Mouse (Mus musculus) layer of hippocampus, postnatal 36 days (tissue): Measurements from ENCODE around the gene Mxi1. TPM values are rescaled to one million over a fixed set of nuclear protein-coding genes. Genes with fewer than 3 reads are reported as not detected.
A peak's percentile ranks its signal among the peaks of the same experiment; 100 is the strongest.

Experiments used
- DNase-seq, 2 experiments: peaks; one replicate each; pipeline ENCODE4 v3.0.0; 2022
- total RNA-seq, 2 experiments: library from RNA; stranded (reverse); gene quantifications; 2 replicates each; pipeline ENCODE4 v1.2.3; 2021

The Mxi1 gene
- total RNA-seq, 2 experiments from 2014 or later, result 60.8 to 67.3 TPM

DNA sequence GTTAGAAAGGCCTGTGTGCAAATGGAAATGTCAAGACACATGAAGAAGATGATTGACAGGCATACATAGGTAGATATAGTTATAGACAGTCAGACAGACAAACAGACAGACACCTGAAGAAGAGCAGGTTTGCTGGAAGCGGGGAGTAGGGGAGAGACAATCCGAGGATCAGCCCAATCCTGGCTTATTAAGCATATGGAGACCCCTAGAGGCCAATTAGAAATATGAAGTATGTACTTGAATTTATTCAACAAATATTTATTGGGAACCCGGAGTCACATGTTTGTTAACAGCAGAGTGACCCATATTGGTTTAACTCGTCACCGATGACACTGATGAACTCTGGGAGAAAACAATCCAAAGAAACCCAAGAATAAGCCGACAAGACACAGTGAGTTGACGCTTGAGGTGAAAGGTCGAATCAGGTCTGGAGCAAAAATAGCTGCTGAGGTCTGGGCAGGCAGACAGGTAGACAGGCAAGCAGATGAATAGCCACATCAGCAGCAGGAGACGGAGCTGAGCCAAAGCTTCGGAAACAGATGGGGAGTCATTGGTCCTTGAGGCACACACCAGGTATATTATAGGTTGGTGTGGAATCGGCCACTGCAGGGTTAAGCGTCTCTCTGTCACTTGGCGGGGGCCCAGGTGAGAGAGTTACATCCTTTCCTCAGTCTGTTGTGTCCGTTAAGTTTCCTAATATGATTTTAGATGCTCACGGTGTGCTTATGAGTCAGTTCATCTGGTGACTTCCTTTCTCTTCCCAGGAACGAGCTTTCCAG, 90.2 kb downstream of the Mxi1 start:
- DNase-seq, result no peak

DNA sequence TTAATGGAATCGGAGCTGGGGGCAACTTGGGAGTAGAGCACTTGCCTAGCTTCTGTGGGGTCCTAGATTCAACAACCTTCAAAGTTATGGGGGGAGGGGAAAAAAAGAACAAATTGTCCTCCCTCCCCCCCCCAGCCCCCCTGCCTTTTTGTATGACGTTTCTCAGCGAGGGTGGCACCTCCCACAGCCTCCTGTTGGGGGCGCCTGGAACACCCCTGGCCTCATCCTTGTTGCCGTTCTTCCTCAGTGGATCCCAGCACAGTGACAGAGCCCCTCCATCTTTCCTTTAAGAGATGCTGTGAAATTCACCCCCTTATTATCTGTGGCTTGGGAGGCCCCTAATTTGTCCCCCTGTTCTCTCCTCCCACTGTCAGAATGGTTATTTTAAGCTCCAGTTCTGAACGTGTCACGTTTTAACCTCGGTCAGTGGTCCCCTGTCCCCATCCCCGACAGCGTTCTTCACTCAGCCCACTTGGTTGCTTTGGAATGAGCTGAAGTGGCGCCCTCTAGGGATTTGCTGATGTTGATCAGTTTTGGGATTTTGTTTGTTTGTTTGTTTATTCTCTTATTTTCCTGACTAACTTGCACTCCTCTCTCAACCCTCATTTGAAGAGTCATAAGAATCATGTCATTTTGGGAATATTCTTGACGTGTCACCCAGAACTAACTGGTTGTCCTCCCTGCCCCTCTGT, 92.6 kb downstream of the Mxi1 start:
- DNase-seq, result no peak

DNA sequence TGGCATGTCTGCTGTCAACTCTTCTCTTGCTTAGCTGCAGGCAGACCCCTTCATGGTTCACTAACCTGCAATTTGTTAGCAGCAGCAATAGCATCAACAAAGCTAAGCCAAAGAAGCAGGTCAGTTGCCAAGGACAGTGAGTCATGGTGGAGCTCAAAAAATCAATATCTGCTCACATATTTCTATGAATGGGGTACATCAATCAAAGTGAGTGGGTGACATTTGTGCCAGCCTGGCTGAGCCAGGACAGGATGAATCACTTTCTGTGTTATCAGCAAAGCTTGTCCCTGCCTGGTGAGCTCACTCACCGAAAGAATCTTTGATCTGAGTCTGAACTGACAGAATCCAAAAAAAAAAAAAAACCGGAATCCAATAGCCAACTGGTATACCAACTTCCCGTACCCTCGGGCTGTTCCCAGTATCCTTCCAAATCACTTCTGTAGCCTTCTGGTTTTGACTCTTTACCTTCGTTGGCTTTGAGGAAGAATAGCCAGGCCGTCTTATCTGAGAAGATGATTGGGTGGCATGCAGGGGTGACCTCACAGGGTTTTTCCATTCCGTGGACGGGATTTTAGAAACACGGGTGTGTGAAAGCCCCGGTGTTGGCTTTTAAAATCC, 94.0 kb downstream of the Mxi1 start:
- no peak for DNase-seq

DNA sequence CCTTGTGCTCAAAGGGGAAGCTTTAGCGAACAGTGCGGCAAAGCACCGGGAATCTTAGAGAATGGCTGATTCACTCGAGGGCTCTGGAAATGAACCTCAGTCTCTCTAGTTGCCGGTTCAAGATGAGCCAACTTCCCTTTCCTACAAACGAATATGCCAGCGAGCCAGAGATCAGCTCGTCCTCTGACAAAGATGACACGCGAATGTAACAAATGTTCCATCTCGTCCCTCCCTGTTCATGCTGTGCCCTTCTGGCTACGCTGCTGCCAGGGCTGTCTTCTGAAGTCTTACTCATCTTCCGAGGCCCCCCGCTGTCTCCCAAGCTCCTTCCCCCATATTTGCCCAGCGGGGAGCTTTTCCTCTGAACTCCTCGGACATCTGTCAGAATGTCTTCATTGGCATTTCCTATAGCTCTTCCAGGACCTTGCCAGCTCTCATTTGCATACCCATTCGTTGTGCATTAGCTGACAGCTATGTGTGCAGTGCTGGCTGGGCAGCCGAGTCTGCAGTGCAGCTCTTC, 94.6 kb downstream of the Mxi1 start:
- DNase-seq, result no peak

DNA sequence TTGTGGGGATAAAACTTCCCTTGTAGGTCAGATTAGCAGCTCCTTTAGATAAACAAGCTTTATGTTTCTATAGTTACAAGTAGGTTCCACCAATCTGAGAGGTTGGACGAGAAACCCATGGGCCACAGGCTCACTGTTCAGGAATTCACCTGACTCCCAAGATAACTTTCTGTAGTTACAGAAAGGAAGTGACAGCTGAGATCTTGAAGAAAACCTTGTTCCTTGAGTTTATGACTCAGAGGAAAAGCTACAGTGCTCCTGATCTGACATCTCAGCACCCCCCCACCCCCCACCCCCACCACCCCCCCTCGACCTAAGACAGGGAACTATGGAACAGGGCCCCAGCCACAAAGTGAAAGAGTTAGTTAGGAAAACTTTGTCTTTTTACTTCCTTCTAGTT, 95.5 kb downstream of the Mxi1 start:
- no peak for DNase-seq

DNA sequence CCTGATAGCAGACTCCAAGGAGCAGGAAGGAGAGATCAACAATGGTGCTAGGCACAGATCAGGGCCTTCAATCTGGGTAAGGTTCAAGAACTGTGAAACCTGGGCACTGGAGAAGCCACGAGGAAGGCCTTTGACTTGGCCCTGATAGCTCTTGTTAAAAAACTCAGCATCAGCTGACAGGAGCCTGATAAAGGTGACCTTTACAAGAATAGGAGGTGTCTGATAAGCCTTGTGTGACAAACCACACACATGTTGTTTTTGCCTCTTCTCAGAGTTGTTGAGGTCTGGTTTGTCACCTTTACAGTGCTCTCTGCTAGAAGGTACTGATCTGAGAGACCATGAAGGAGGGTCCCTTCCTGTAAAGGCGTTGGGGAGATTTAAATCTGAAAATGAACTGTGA, 97.0 kb downstream of the Mxi1 start:
- no peak for DNase-seq

DNA sequence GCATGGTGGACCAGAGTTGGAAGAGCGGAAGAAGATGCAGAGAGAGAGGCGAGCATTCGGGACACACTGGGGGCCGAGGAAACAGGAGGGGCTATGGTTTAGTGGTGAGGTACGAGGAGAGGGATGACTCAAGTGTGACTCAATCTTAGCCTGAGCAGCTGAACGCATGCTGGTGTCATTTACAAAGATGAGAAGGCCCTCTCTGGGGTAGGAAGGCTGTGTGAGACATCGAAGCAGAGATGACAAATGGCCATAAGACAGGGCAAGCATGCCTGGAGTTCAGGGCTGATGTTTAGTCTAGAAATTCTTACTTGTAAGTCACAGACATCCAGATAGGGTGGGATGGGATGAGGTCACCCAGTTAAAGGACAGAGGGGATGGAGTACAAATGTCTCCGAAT, 98.1 kb downstream of the Mxi1 start:
- DNase-seq, result no peak

DNA sequence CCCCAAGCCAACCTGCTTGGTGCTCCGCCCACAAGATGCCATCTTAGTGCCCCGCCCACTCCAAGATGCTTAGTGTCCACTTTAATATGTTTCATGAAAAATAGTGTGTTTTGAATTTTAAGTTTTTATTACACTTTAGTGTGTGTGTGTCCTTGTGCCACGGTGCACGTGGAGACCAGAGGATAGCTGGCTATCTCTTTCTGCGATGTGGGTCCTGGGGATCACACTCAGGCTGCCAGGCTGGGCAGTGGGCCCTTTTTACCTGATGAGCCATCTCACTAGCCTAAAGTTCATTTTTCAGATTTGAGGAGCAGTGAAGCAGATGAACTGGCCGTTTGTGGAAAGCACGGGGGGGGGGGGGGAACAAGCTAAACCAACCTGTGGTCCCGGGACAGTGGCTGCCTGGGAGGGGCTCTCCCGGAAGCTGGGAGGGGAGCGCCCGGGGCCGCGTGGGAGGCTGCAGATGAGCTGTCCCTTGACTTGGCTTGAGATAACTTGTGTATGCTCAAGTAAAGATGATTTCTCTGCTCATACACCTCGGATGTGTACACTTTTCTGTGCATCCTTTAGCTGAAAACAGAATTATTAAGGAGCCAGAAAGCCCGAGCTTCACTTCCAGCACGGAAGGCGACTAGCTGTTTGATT, 99.5 kb downstream of the Mxi1 start:
- DNase-seq, result no peak

DNA sequence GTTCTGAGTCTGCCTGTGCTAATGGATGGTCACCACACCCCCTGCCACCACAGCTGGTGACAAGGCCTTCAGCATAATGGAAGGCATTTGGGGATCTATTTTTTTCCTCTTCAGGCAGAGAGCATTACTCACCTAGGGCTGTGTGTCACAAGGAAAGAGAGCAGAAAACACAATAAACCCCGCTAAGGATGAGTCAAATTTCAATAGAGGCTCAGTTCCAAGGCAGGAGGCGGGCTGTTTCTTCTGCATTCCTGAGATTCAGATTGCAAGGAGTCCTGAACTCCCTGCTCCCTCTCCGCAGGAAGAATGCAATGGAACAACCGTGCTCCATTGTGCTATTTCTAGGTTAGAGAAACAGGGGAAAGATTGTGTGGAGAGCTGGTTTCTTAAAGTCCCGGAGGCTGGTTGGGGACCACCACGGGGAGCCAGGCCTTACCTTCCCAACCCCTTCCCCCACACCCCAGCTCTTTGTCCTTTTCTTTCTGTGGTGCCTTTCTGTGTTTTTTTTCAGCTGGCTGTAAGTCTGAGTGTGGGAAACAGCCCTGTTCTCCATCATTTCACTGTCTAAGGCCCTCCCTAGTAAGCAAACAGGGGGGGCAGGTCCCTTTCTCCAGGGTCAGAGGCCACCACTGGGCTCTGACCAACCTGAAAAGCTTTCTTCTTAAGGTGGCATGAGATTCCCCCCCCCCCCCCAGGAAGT, 102.0 kb downstream of the Mxi1 start:
- DNase-seq, result no peak

DNA sequence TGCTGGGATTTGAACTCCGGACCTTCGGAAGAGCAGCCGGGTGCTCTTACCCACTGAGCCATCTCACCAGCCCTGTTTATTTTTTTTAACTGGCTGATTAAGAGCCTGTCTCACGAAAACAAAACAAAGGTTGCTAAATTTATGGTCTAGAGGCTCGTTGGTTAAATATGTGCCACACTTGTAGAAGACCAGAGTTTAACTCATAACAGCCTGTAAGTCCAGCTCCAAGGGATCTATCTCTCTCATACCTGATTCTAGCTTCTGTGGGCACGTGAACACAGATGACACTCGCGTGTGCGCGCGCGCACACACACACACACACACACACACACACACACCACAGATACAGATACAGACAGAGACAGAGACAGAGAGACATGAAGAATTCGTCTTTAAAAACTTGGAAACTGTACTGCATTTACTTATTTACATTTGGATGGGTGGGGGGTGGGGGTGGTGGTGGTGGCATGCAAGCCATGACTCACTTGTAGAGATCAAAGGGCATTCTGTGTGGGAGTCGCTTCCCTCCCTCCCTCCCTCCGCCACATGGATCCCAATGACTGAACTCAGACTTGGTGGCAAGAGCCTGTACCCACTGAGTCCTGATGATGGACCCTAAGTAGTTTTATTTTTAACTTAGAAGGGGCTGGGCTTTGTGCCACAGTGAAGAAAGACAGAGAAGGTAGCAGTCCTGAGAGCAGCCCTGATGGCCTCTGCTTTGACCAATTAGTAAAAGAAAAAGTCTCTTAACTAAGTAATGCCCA, 103.5 kb downstream of the Mxi1 start:
- no peak for DNase-seq

DNA sequence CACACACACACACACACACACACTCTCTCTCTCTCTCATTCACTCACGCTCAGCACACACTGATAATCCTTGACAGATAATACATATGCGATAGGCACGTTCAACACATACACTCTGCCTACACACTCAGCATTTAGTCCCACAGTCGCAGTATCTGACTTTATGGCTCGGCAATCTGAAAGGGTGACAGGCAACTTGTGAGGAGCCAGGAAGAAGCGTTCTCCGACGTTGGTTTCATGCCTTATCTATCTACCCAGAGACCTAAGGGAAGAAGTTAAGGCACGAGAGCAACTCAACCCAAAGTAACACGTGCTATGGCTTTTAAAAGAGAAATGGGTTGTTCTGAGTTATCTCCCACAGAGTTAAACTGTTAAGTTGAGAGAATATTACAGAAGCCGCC, 104.3 kb downstream of the Mxi1 start:
- no peak for DNase-seq

DNA sequence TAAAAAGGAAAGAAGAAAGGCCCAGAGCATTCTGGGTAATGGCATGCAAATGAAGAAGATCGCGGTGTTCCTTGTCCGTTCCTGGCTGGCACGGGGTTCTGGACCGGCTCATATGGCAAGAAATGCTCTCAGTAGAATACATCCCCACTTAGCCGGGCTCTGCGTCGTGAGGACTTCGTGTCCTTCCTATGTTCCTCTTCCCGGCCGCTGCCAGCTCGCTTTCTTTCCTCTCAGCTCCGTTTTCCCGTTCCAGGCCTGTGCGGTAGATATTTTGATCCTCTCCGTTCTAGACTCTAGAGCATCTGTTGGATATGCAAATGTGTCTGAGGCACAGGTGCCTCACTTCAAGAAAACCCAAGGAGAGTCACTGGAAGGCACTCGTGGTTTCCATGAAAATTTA, 104.9 kb downstream of the Mxi1 start:
- no peak for DNase-seq

DNA sequence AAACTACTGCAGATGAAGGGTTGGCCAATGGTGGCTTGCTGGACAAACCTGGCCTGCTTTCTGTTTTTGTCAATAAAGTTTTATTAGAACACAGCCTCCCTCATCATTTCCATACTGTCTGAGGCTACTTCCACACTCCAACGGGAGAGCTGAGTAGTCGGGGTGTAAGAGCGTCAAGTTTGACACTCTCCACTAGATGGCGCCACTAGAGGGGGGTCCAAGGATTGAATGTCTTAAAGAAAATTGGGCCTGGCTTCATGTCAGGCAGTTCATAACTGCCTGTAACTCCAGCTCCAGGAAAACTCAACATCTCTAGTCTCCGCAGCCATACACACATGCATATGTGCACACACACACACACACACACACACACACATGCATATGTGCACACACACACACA, 109.5 kb downstream of the Mxi1 start:
- DNase-seq, result no peak

DNA sequence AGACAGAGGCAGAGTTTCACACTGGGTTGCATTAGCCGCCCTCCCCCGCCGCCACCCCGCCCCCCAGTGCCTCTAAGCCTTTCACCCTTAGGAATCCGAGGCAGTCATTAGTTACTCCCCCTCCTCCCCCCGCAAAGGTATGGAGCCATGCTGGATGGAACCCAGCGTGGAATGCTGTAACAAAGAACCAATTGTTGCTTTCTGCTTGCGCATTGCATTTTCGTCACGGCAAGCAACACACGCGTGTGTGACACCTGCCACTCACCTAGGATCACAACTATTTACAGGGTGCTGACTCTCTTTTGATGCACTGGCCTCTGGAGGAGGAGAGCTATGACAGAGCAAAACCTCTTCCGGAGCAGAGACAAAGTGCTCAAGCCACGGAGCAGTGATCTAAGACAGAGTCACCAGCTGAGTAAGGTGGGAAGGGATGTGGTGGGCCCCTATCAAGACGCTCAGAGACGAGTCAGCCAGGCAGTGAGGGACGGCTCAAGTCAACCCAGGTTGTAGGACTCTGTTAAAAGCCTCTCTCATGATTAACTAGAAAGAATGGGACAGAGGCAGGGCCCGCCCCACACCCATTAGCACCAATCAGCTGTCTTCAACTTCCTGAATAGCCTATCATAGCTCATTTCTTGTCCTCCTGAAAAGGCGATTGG, 110.7 kb downstream of the Mxi1 start:
- DNase-seq, result peak; percentile 43 to 50

DNA sequence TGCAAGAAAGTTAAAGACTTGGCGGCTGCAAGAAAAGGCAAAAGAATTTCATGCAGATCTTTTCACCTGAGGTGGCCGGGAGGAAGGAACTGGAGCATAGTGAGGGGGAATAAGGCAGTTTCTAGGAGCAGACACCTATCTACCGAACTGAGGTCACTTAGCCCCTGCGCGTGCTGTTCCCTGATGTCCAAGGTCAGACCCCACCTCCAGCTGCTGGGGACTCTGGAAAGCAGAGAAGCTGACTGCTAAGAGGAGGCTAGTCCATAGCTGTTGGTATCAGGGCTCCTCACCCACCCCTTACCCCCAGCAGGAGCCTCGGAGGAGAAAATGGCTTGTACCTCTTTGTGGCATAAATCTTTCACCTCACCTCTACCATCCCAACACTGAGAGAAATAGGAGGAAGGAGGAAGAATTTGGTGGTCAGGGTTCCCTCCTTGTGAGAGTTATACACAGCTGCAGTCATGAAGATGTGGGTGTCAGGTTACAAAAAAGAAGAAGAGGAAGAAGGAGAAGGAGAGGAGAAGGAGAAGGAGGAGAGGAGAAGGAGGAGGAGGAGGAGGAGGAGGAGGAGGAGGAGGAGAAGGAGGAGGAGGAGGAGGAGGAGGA, 111.4 kb downstream of the Mxi1 start:
- no peak for DNase-seq

DNA sequence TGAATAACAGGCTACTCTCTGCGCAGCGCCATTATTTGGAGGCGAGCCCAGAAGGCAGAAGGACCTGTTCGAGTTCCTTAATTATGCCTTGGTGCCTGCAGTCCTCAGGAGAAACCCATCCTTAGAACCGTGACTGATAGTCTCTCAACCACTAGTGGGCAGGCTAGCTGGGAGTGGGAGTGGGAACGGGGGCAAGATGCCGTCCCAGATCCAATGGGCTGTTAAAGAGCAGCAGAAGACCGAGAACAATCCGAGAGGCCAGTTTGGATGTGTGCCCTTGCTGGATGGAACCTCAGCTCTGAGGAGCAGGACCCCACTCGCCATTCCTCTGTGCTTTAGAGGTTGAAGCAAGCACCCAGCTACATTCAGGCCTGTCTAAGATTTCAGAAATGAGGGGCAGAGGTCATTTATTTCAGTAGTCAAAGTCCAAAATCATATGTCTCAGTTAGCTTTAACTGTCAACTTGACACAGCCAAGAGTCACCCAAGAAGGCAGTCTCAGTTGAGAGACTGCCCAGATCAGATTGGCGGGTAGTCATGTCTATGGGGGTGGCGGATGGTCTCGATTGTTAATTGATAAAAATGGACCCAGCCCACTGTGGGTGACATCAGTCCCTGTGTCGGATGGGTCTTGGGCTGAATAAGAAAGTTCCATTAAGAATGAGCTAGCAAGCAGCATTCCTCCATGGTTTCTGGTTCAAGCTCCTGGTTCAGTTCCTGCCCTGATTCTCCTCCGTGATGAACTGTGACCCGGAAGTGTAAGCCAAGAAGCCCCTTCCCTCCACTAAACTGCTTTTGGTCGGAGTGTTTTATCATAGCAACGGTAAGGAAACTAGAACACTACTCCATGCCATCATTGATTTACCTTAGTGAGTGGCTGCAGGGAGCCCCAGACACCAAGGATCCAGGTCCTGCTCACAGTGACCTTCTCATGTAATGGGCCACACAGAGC, 112.3 kb downstream of the Mxi1 start:
- no peak for DNase-seq

DNA sequence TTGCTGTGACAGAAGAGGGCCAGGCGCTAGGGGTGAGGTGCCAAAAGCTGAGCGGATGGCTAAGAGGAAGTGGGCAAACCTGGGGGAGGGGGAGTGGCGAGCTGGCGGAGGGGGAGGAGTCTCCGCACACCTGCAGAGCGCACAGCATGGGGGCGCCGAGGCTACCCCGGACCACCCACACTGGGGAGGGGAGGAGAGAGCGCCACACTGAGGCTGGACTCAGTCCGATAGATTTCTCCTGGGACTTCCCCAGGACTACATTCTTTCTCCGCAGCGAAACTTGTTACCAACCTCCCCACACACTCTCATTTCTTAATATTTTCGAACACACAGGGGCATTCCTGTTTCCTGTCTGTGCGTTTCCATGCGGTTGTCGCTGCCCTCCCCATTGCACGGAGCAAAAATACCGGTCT, 113.0 kb downstream of the Mxi1 start:
- no peak for DNase-seq

DNA sequence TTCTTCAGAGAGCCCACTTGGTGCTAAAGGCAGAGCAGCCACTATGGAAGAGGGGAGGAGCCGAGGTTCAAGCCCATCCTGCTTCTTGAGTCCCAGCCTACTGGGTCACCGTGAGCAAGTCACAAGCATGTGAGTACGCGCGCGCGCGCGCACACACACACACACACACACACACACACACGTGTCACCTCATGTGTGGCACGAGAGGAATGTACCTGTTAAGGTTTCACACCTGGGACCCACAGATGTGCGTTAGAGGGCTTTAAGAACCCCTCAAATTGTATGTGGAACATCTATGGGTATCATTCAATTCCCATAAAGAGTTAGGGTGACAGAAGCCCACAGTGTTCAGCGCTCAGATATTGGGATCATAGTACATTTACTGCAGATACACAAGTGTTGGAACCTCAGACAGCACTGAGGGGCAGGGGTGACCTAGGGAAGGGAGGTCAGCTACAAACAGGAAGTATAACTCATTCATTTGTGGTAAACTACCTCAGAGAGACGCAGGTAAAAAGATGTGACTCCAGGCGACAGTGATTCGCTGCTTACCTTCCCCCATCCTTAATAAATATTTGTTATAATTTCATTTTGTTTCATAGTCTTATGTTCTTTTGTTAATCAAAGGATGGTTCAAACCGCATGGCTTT, 113.6 kb downstream of the Mxi1 start:
- DNase-seq, result no peak

DNA sequence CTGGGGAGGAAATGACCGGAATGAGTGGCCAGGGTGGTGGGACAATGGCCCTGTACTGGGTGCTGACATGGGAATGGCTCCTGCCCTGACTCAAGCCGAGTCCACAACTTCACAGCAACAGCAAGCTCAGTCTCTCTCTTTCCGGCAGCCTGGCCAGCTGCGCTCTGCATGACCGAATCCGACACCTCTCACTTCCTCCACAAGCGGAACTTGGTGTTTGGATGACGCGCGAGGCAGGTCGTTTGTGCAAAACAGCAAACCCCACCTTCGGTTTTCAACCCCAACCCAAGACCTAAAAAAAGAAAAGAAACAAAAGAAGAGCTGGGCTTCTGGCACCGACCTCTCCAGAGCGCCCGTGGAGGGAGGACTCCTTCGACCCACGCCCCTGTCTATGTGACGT, 114.3 kb downstream of the Mxi1 start:
- DNase-seq, result no peak
